Mouse (Mus musculus) forebrain, embryonic 16.5 days (tissue): ENCODE measurements around the gene Krt4. TPM values are rescaled to one million over a fixed set of nuclear protein-coding genes. Genes with fewer than 3 reads are reported as not detected.

Source experiments
- ATAC-seq: fragments of 200-750 bp; cut with Nextera tagmentation; 2 replicates; pipeline ENCODE4 v1.8.0; 2017; ENCODE audit warnings: mild to moderate bottlenecking, moderate library complexity
- H3K27ac ChIP-seq: fragments of 300-500 bp; sonication (generic); 2 replicates; pipeline ENCODE4 v1.5.1; 2014; ENCODE audit warnings: low read length, control low read depth
- H3K27me3 ChIP-seq: fragments of 300-500 bp; sonication (generic); replicated peaks from 2 replicates; pipeline ENCODE4 v1.6.1; 2014; ENCODE audit warnings: low read length; ENCODE audit not compliant: control insufficient read depth, insufficient read depth
- H3K36me3 ChIP-seq: fragments of 300-500 bp; sonication (generic); 2 replicates; pipeline ENCODE4 v1.6.1; 2014; ENCODE audit not compliant: control insufficient read depth, insufficient read depth
- H3K4me1 ChIP-seq: fragments of 300-500 bp; sonication (generic); replicated peaks from 2 replicates; pipeline ENCODE4 v1.6.1; 2014; ENCODE audit warnings: low read length; ENCODE audit not compliant: control insufficient read depth, insufficient read depth
- H3K4me2 ChIP-seq: fragments of 300-500 bp; sonication (generic); 2 replicates; pipeline ENCODE4 v1.6.1; 2014; ENCODE audit warnings: mild to moderate bottlenecking, low read length, control low read depth
- H3K4me3 ChIP-seq: fragments of 300-500 bp; sonication (generic); replicated peaks from 2 replicates; pipeline ENCODE4 v1.5.1; 2014; ENCODE audit warnings: mild to moderate bottlenecking, low read length, control low read depth
- H3K9ac ChIP-seq: fragments of 300-500 bp; sonication (generic); replicated peaks from 2 replicates; pipeline ENCODE4 v1.6.1; 2014; ENCODE audit warnings: low read depth, low read length, control low read depth
- H3K9me3 ChIP-seq: fragments of 300-500 bp; sonication (generic); 2 replicates; pipeline ENCODE4 v1.6.1; 2016; ENCODE audit warnings: low read length; ENCODE audit not compliant: control insufficient read depth
- WGBS: fragments of 180-500 bp; shearing (Covaris S2); extraction: QIAGEN DNeasy Blood & Tissue Kit; methylation state at CpG from one replicate; pipeline ENCODE4 v1.1.7; 2014; 5-methylcytosine and 5-hydroxymethylcytosine counted together
- polyA plus RNA-seq: library from polyadenylated mRNA; unstranded; fragments of >200 nt; fragmentation: Nextera tagmentation; extraction: Ambion mirVana; gene quantifications from 2 replicates; pipeline ENCODE4 v1.2.1, GENCODE M21; 2015

The Krt4 gene
- polyA plus RNA-seq, 1 experiment from 2014 or later, result not detected

- no peaks in the 10 kb centered on the region for H3K27me3 ChIP-seq
- ATAC-seq, result no peak
- 82% methylated on average over 5 of the region's 5 CpGs for WGBS
- no peak overlapping the region for H3K27ac ChIP-seq
- no peaks in the 10 kb centered on the region for H3K9me3 ChIP-seq
- H3K4me1 ChIP-seq, result no peaks in the 10 kb centered on the region
- no peak overlapping the region for H3K4me3 ChIP-seq
- H3K9ac ChIP-seq, result no peak overlapping the region
- H3K36me3 ChIP-seq, result no peaks in the 10 kb centered on the region
- H3K4me2 ChIP-seq, result no peak overlapping the region
Measured at GRCm38 (mm10) chr15:101904849-101905248, 19.7 kb downstream of the Krt4 start.

- Histone ChIP-seq H3K36me3 (no peaks in the 10 kb centered on the region), H3K27me3 (no peaks in the 10 kb centered on the region), H3K4me2 (no peak overlapping the region), H3K9ac (no peak overlapping the region), H3K9me3 (no peaks in the 10 kb centered on the region), H3K4me1 (no peaks in the 10 kb centered on the region), H3K4me3 (no peak overlapping the region), H3K27ac (no peak overlapping the region)
- no peak for ATAC-seq
- 67% methylated on average over 12 of the region's 12 CpGs for WGBS
Measured at GRCm38 (mm10) chr15:101902171-101903149, 22.1 kb downstream of the Krt4 start.

GRCm38 (mm10) chr15:101895216-101895615 is 29.3 kb downstream of the Krt4 start:
- H3K27me3 ChIP-seq, result no peaks in the 10 kb centered on the region
- no peak overlapping the region for H3K4me3 ChIP-seq
- no peaks in the 10 kb centered on the region for H3K4me1 ChIP-seq
- no peak overlapping the region for H3K4me2 ChIP-seq
- H3K36me3 ChIP-seq, result no peaks in the 10 kb centered on the region
- no peaks in the 10 kb centered on the region for H3K9me3 ChIP-seq
- H3K27ac ChIP-seq, result no peak overlapping the region
- no peak for ATAC-seq
- WGBS, result 92% methylated on average over 4 of the region's 4 CpGs
- no peak overlapping the region for H3K9ac ChIP-seq

- Histone ChIP-seq H3K9ac (no peak within 1 kb of the TSS), H3K4me3 (no peak within 1 kb of the TSS), H3K27me3 (no peaks in the 10 kb centered on the region), H3K4me1 (no peaks in the 10 kb centered on the region), H3K4me2 (no peak within 1 kb of the TSS), H3K27ac (no peak within 1 kb of the TSS), H3K9me3 (no peaks in the 10 kb centered on the region), H3K36me3 (no peaks in the 10 kb centered on the region)
- 53% methylated on average over 4 of the region's 4 CpGs for WGBS
- ATAC-seq, result no peak
Measured at GRCm38 (mm10) chr15:101892820-101893219, 31.7 kb downstream of the Krt4 start, which contains the start of gene Krt76. TSS of gene Krt76 (minus strand) at chr15:101892920.

GRCm38 (mm10) chr15:101879776-101880175 is 44.8 kb downstream of the Krt4 start:
- Histone ChIP-seq H3K9me3 (no peaks in the 10 kb centered on the region), H3K4me3 (no peak overlapping the region), H3K36me3 (no peaks in the 10 kb centered on the region), H3K4me2 (no peak overlapping the region), H3K4me1 (no peaks in the 10 kb centered on the region), H3K9ac (no peak overlapping the region), H3K27ac (no peak overlapping the region), H3K27me3 (no peaks in the 10 kb centered on the region)
- no peak for ATAC-seq
- WGBS, result 21% methylated on average over 11 of the region's 11 CpGs

- no peak for ATAC-seq
- no peaks in the 10 kb centered on the region for H3K36me3 ChIP-seq
- H3K27ac ChIP-seq, result no peak overlapping the region
Measured at GRCm38 (mm10) chr15:101878041-101878440, 46.5 kb downstream of the Krt4 start.

GRCm38 (mm10) chr15:101874383-101874782 is 50.2 kb downstream of the Krt4 start:
- ATAC-seq, result no peak
- Histone ChIP-seq H3K36me3 (no peaks in the 10 kb centered on the region), H3K9me3 (no peaks in the 10 kb centered on the region)

More at GRCm38 (mm10) chr15:101878041-101878440, 46.5 kb downstream of the Krt4 start:
- 59% methylated on average over 2 of the region's 2 CpGs for WGBS
- Histone ChIP-seq H3K9me3 (no peaks in the 10 kb centered on the region), H3K4me1 (no peaks in the 10 kb centered on the region), H3K4me3 (no peak overlapping the region), H3K4me2 (no peak overlapping the region), H3K27me3 (no peaks in the 10 kb centered on the region), H3K9ac (no peak overlapping the region)

GRCm38 (mm10) chr15:101873231-101873630 is 51.3 kb downstream of the Krt4 start:
- no peak for ATAC-seq
- no peaks in the 10 kb centered on the region for H3K36me3 ChIP-seq
- H3K27me3 ChIP-seq, result no peaks in the 10 kb centered on the region
- H3K27ac ChIP-seq, result no peak overlapping the region
- WGBS, result 67% methylated on average over 4 of the region's 4 CpGs
- peaks cover 5% of the 10 kb centered on the region; the same call in 1 of the 2 replicates for H3K4me1 ChIP-seq
- H3K9ac ChIP-seq, result no peak overlapping the region
- H3K4me2 ChIP-seq, result no peak overlapping the region
- H3K4me3 ChIP-seq, result no peak overlapping the region
- no peaks in the 10 kb centered on the region for H3K9me3 ChIP-seq

More at GRCm38 (mm10) chr15:101874383-101874782, 50.2 kb downstream of the Krt4 start:
- Histone ChIP-seq H3K27me3 (no peaks in the 10 kb centered on the region), H3K4me1 (peaks cover 3% of the 10 kb centered on the region; the same call in 1 of the 2 replicates), H3K4me3 (no peak overlapping the region), H3K4me2 (no peak overlapping the region), H3K9ac (no peak overlapping the region), H3K27ac (no peak overlapping the region)
- WGBS, result 80% methylated on average over 1 of the region's 1 CpGs

- Histone ChIP-seq H3K4me3 (no peak within 1 kb of the TSS), H3K4me2 (no peak within 1 kb of the TSS), H3K9ac (no peak within 1 kb of the TSS), H3K36me3 (no peaks in the 10 kb centered on the region), H3K27me3 (no peaks in the 10 kb centered on the region), H3K27ac (no peak within 1 kb of the TSS), H3K4me1 (peaks cover 5% of the 10 kb centered on the region; the same call in 1 of the 2 replicates), H3K9me3 (no peaks in the 10 kb centered on the region)
- ATAC-seq, result peak; percentile 89
- 23% methylated on average over 6 of the region's 6 CpGs for whole genome bisulfite sequencing
Measured at GRCm38 (mm10) chr15:101869431-101869830, 55.1 kb downstream of the Krt4 start, which contains the start of gene Krt77. TSS of gene Krt77 (minus strand) at chr15:101869705.
